Mouse (Mus musculus) monocyte, adult 5-6 weeks (primary cell): ENCODE results near the gene Tmem115. TPM values are rescaled to one million over a fixed set of nuclear protein-coding genes. Genes with fewer than 3 reads are reported as not detected.
A peak's percentile ranks its signal among the peaks of the same experiment; 100 is the strongest.

Source experiments
- ATAC-seq: fragments of 153-309, 156-312 bp; replicated peaks from 2 replicates; pipeline ENCODE4 v1.8.0; 2017; ENCODE audit warnings: mild to moderate bottlenecking; ENCODE audit not compliant: low TSS enrichment, insufficient number of reproducible peaks, severe bottlenecking, poor library complexity, low FRiP score
- total RNA-seq: library from RNA; stranded (forward); fragments of 200-1000, 200-491, 200-594 nt; gene quantifications from 3 replicates; pipeline ENCODE4 v1.2.3, GENCODE M21; 2017

Gene Tmem115
- total RNA-seq, result 19.0 to 26.5 TPM (median 21.7 TPM) in 3 replicates

GRCm38 (mm10) chr9:107533791-107534407, at the start of gene Tmem115:
Gene Tmem115 (plus strand): TSS chr9:107533945.
- ATAC-seq, result peak; percentile 94

GRCm38 (mm10) chr9:107484302-107484701, 49.4 kb upstream of the Tmem115 start:
- no peak for ATAC-seq

- ATAC-seq, result no peak
These were observed 49.0 kb upstream of the Tmem115 start for GRCm38 (mm10) chr9:107484766-107485165.

GRCm38 (mm10) chr9:107486086-107486485, 47.7 kb upstream of the Tmem115 start:
- no peak for ATAC-seq

GRCm38 (mm10) chr9:107486507-107487225, 47.1 kb upstream of the Tmem115 start:
- no peak for ATAC-seq

- ATAC-seq, result no peak
These were observed 43.6 kb upstream of the Tmem115 start for GRCm38 (mm10) chr9:107490146-107490545.

- no peak for ATAC-seq
These were observed 43.1 kb upstream of the Tmem115 start for GRCm38 (mm10) chr9:107490625-107491024.

- no peak for ATAC-seq
These were observed 40.2 kb upstream of the Tmem115 start for GRCm38 (mm10) chr9:107493511-107493910.

GRCm38 (mm10) chr9:107494238-107494637, 39.5 kb upstream of the Tmem115 start:
- no peak for ATAC-seq

GRCm38 (mm10) chr9:107496359-107496758, 37.4 kb upstream of the Tmem115 start:
- no peak for ATAC-seq

- no peak for ATAC-seq
These were observed 32.9 kb upstream of the Tmem115 start for GRCm38 (mm10) chr9:107500708-107501286.

GRCm38 (mm10) chr9:107502131-107502846, 31.5 kb upstream of the Tmem115 start:
- ATAC-seq, result no peak

GRCm38 (mm10) chr9:107504662-107505537, 28.8 kb upstream of the Tmem115 start:
- ATAC-seq, result no peak

- ATAC-seq, result no peak
These were observed 25.5 kb upstream of the Tmem115 start for GRCm38 (mm10) chr9:107508266-107508665.

GRCm38 (mm10) chr9:107510384-107511100, 23.2 kb upstream of the Tmem115 start:
- no peak for ATAC-seq

GRCm38 (mm10) chr9:107511436-107511835, 22.3 kb upstream of the Tmem115 start:
- ATAC-seq, result no peak

- ATAC-seq, result no peak
These were observed 21.4 kb upstream of the Tmem115 start for GRCm38 (mm10) chr9:107512326-107512725.
